Mouse (Mus musculus) lung, adult 18-20 months (tissue): Measurements from ENCODE around the gene Gm10153.
A peak's percentile ranks its signal among the peaks of the same experiment; 100 is the strongest.
"Not testable (repeated sequence)": the region's sequence is repeated elsewhere in the genome, so short reads cannot be mapped to it uniquely, and the experiment has no call there.

ENCODE experiments used
- DNase-seq, 2 experiments: peaks; one replicate each; pipeline ENCODE4 v3.0.0; 2022; ENCODE audit warnings: mixed read lengths in 2 of 2

Gm10153 gene

DNA sequence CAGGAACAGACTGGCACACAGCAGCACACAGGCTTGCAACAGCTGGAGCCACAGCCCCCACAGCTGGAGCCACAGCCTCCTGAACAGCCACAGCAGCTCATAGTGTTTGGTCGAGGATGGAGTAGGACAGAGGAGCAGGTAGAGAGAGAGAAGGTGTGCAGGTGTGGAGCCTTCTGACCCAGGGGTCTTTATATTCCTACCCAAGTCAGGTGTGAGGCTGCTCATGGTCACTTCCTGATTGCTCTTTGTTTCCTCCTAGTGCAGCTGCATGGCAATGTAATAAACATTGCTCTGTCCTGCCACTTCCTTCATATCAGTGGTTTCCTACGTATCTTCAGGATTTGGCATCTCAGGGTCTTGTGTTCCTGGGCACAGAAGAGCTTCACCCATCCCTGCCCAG lies at the start of gene Gm10153:
Gene Gm10153 (minus strand): TSS at position 101 of the 400 bp plus-strand sequence.
- no peak for DNase-seq

DNA sequence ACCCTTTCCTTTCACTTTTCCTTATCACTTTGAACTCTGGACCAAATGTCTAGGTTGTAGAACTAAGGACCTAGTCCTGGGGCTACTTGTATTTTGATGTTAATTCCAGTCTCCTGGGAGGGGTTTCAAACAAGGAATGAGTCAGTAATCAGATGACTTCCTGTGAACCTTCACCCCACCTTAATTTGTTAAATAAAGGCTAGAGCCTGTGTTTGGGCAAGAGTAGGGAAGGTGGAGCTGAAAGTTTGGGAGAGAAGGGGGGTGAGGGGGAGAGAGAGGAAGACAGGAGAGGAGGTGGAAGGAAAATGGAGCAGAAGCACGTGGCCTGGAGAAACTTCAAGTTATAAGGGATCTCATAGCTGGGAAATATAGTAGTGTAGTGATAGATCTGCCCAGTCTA lies 41.4 kb upstream of the Gm10153 start:
- no peak for DNase-seq

DNA sequence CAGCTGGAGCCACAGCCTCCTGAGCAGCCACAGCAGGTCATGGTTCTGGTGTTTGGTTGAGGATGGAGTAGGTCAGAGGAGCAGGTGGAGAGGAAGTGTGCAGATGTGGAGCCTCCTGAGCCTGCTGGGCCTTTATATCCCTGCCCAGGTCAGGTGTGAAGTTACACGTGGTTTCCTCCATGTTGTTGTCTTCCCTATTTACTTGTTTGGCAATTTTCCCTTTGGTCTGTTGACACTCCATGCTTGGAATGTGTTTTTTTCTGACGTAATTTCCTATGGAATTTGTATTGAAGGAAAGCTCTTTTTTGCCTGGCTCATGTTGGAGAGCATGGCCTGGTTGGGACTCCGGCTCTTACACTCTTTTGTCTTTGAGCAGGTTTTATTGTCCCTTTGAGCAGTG lies 39.7 kb upstream of the Gm10153 start, which contains the start of gene Krtap5-5:
Gene Krtap5-5 (minus strand): TSS at position 101 of the 400 bp plus-strand sequence.
- DNase-seq: not testable (repeated sequence)

DNA sequence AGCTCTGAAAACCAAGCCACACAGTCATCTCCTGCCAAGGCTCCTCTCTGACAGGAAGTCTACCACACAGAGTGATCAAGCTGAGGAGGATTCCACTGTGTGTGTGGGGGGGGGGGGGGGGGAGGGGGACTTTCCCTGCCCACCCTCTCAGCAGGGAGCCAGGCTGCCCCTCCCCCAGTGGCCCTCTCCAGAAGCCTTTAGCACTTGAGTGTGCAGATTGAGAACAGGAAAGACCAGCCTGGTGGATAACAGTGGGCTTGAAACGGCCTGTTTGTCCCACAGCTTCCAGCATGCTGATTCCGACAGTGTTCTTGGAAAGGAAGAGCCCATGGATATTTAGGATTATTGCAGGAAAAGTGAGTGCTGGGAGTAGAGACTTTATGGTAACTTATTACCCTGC lies 34.3 kb upstream of the Gm10153 start:
- DNase-seq: no peak

GRCm38 (mm10) chr7:142212136-142212535 lies 21.9 kb upstream of the Gm10153 start:
- not testable (repeated sequence) for DNase-seq

DNA sequence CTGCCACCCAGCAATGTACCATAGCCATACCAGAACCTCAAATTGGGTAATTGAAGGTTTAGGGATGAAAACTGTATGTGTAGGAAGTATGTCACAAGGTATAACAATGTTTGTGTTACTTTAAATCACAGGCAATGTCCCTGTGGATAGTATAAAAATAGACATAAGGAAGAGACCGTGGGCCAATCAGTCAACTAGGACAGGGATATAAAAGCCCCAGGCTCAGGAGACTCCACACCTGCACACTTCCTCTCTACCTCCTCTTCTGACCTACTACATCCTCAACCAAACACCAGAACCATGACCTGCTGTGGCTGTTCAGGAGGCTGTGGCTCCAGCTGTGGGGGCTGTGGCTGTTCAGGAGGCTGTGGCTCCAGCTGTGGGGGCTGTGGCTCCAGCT lies 21.4 kb upstream of the Gm10153 start, which contains the start of gene Gm7579:
Gene Gm7579 (plus strand): TSS at position 301 of the 400 bp plus-strand sequence.
- DNase-seq: no peak

DNA sequence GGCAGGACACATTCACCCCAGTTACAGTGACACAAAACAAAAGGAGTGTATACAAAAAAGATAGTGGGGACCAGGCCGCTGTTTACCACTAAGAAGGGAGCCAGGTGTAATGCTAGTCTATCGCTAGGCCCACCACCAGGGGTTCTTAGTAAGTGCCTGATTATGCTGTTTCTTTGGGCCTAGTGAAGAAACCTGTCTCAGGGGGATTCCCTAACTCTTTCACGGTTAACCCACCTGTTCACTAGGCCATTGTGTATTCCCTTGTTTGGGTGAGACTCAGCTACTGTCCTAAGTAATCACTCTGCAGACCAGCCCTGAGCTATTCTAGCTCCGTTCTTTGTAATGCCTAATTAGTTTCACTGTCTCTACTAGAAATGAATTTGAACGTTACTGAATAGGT lies 16.7 kb upstream of the Gm10153 start:
- not testable (repeated sequence) for DNase-seq

DNA sequence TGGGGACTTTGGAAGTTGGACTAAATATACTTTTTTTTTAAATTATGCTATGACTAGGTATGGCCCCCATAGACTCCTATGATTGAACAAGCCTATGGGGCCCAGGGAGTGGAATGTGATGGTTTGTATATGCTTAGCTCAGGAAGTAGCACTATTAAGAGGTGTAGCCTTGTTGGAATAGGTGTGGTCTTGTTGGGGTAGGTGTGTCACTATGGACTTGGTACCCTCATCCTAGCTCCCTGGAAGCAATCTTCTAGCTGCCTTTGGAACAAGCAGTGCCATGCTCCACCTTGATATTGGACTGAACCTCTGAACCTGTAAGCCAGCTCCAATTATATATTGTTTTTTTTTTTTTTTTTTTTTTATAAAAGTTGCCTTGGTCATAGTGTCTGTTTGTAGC lies 15.3 kb upstream of the Gm10153 start:
- no peak for DNase-seq

- DNase-seq: no peak
These were observed 10.9 kb upstream of the Gm10153 start, which contains the start of gene Krtap5-3 for GRCm38 (mm10) chr7:142201064-142201463. Krtap5-3 (plus strand) TSS chr7:142201364.

- no peak for DNase-seq
These were observed 8.6 kb upstream of the Gm10153 start for GRCm38 (mm10) chr7:142198748-142199147.

GRCm38 (mm10) chr7:142188156-142188555 lies 2.0 kb downstream of the Gm10153 start:
- DNase-seq: no peak

DNA sequence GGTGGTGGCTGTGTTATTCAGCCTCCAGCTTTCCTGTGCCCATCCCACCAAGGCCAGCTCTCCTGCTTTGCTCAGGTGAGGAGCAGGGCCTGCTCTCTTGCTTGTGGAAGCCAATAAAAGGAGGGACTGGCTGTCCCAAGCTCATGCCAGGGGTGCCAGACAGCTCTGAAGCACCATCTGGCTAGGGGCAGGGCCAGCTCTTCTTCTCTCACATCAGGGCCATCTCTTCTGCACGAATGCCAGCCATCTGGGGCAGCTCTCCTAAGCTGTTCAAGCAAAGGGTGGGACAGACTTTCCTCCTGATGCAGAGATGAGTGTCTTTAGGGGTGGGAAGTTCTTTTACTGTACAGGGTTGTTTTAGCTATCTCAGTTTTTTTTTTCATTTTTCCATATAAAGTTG lies 9.2 kb downstream of the Gm10153 start:
- no peak for DNase-seq

- DNase-seq: no peak
These were observed 11.5 kb downstream of the Gm10153 start for GRCm38 (mm10) chr7:142178685-142179084.

DNA sequence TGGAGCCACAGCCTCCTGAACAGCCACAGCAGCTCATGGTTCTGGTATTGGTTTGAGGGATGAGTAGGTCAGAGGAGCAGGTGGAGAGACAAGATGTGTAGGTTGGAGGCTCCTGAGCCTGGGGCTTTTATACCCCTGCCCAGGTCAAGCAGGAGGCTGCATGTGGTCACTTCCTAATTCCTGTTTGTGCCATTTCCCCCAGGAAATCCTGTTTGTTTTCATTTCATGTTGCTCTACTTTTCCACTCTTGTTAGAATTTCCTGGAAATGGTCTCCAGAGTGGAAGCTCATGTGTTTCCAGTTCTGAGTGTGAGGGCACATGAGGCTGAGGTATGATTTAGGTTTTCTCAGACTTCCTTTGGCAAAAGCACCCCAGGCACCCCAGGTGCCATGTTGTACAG lies 14.3 kb downstream of the Gm10153 start, which contains the start of gene Krtap5-2:
Gene Krtap5-2 (minus strand): TSS at position 101 of the 400 bp plus-strand sequence.
- DNase-seq: not testable (repeated sequence)

DNA sequence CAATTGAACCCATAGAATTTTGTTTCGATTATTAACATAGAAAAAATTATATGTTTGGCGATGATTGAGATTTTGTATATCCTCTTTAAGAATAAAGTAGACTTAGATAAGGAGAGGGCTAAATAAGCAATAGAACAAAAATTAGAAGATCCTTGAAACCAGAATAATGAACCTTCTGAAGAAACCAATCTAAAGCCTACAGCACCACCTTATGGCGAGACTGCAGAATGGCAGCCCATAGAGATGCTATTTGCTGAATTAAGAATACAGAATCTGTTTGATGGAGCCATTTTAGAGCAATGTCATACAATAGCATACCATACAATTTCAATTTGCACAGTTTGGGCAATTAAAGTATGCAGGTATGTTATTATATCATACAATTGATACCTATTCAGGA lies 20.4 kb downstream of the Gm10153 start:
- DNase-seq: no peak

DNA sequence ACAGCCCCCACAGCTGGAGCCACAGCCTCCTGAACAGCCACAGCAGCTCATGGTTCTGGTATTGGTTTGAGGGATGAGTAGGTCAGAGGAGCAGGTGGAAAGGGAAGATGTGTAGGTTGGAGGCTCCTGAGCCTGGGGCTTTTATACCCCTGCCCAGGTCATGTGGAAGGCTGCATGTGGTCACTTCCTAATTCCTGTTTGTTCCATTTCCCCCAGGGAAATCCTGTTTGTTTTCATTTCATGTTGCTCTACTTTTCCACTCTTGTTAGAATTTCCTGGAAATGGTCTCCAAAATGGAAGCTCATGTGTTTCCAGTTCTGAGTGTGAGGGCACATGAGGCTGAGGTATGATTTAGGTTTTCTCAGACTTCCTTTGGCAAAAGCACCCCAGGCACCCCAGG lies 24.6 kb downstream of the Gm10153 start, which contains the start of gene Gm4553:
Gene Gm4553 (minus strand): TSS at position 101 of the 400 bp plus-strand sequence.
- not testable (repeated sequence) for DNase-seq

DNA sequence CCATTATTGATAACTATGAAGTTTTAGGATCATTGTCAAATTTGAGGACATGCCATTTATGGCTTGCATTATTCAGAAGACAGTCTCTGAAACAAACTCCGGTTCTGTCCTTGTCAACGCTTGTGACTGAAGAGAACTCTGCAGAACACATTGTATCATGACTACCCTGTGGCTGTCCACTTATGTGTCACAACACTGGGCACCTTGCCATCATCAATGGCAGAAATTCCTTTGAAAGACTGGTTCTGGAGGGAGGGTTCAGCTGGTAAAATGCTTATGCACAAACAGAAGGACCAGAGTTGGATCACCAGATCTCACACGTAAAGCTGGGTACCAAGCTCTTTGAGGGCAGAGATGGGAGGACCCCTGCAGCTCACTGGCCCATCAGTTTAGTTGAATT lies 30.8 kb downstream of the Gm10153 start:
- DNase-seq: no peak

DNA sequence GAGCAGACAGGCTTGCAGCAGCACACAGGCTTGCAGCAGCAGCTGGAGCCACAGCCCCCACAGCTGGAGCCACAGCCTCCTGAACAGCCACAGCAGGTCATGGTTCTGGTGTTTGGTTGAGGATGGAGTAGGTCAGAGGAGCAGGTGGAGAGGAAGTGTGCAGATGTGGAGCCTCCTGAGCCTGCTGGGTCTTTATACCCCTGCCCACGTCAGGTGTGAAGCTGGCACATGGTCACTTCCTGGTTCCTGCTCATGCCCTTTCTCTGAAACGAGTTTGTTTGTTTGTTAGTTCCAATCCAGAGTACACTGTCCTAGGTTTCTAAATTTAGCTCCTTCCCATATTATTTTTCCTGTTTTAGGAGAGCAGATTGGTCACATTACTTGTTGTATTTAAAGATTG lies 33.2 kb downstream of the Gm10153 start, which contains the start of gene Gm29735:
Gene Gm29735 (minus strand): TSS at position 101 of the 400 bp plus-strand sequence.
- DNase-seq: not testable (repeated sequence)

GRCm38 (mm10) chr7:142155308-142155707 lies 34.9 kb downstream of the Gm10153 start:
- DNase-seq: peak in 1 of 2 experiments; percentile 11

- no peak for DNase-seq
These were observed 38.0 kb downstream of the Gm10153 start for GRCm38 (mm10) chr7:142152191-142152590.

- DNase-seq: no peak
These were observed 41.6 kb downstream of the Gm10153 start for GRCm38 (mm10) chr7:142148633-142149032.

- DNase-seq: peak; percentile 21 to 59
These were observed 44.2 kb downstream of the Gm10153 start for GRCm38 (mm10) chr7:142146033-142146432.

DNA sequence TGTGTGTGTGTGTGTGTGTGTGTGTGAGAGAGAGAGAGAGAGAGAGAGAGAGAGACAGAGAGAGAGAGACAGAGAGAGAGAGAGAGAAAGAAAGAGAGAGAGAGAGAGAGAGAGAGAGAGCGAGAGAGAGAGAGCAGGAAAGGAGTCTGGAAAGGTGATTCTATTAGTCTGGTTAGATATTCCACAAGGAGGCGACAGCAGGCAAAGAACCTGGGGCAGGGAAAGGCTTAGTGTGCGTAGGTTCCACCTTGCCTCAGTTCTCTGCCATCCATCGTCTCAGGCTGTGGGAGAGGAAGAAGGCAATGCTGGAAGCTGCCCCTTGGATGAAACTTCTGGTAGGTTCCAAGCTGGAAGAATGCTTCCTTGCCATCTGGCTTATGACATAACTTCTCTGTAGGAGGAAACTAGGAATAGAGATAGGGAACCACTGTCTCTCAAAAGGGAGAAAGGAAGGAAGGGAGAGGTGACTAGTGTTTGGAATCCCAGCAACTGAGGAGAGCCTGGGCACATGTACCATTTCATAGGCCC lies 44.7 kb downstream of the Gm10153 start:
- DNase-seq: no peak

DNA sequence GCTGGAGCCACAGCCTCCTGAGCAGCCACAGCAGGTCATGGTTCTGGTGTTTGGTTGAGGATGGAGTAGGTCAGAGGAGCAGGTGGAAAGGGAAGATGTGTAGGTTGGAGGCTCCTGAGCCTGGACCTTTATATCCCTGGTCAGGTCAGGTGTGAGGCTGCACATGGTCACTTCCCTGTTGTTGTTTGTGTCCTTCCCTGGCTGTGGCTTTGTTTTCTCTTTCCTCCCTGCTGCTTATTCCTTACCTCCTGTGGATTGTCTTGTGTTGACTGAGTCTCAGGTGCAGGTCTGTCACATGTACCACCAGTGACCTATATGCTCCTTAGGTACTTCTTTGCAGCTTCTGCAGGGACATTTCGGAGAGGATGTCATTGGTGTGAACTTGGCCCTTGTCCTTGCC lies 45.7 kb downstream of the Gm10153 start, which contains the start of gene Gm45337:
Gene Gm45337 (minus strand): TSS at position 101 of the 400 bp plus-strand sequence.
- DNase-seq: no peak
